Mouse (Mus musculus) hindbrain, embryonic 16.5 days (tissue): ENCODE measurements around the gene Olfr309. TPM values are rescaled to one million over a fixed set of nuclear protein-coding genes. Genes with fewer than 3 reads are reported as not detected.

Experiments used
- microRNA-seq: library from miRNA; unstranded; fragments of <30 nt; microRNA quantifications from one replicate; pipeline ENCODE4, GENCODE M21; 2017
- polyA plus RNA-seq: library from polyadenylated mRNA; unstranded; fragments of >200 nt; fragmentation: Nextera tagmentation; extraction: Ambion mirVana; gene quantifications from 2 replicates; pipeline ENCODE4 v1.2.1, GENCODE M21; 2015

The Olfr309 gene
- polyA plus RNA-seq, 1 experiment from 2014 or later, result not detected

Small RNA genes within 50 kb of the gene (microRNA-seq; reads per million reads assigned to microRNA genes)
- not detected for gene Gm23192

Other genes starting within 250 kb of the Olfr309 start
- not detected in 2 replicates for gene Vmn2r75, start 141.9 kb downstream of the Olfr309 start, polyA plus RNA-seq
- gene Vmn2r76, start 67.4 kb downstream of the Olfr309 start, polyA plus RNA-seq, result not detected in 2 replicates
- gene Olfr310, start 36.5 kb downstream of the Olfr309 start, polyA plus RNA-seq, result not detected in 2 replicates
- not detected in 2 replicates for gene Olfr308, start 11.9 kb upstream of the Olfr309 start, polyA plus RNA-seq
- not detected in 2 replicates for gene Olfr307, start 23.9 kb upstream of the Olfr309 start, polyA plus RNA-seq
- gene Olfr305, start 53.2 kb upstream of the Olfr309 start, polyA plus RNA-seq, result not detected in 2 replicates
- gene Olfr304, start 73.0 kb upstream of the Olfr309 start, polyA plus RNA-seq, result not detected in 2 replicates
- not detected in 2 replicates for gene Olfr303, start 84.1 kb upstream of the Olfr309 start, polyA plus RNA-seq
- not detected in 2 replicates for gene Olfr301, start 90.1 kb upstream of the Olfr309 start, polyA plus RNA-seq
- gene Olfr299, start 146.2 kb upstream of the Olfr309 start, polyA plus RNA-seq, result not detected in 2 replicates
- gene Olfr298, start 178.8 kb upstream of the Olfr309 start, polyA plus RNA-seq, result not detected in 2 replicates
- not detected in 2 replicates for gene Olfr297, start 206.3 kb upstream of the Olfr309 start, polyA plus RNA-seq